Mouse (Mus musculus) brown adipose tissue, adult 24 weeks (tissue): Measurements from ENCODE around the gene Olfr577. TPM values are rescaled to one million over a fixed set of nuclear protein-coding genes. Genes with fewer than 3 reads are reported as not detected.

Experiments
- H3K27ac ChIP-seq: fragments of 200-500 bp; replicated peaks from 2 replicates; pipeline ENCODE4 v1.5.1; 2012; ENCODE audit warnings: low read depth, mild to moderate bottlenecking, low read length
- H3K4me1 ChIP-seq: fragments of 200-500 bp; 2 replicates; pipeline ENCODE4 v1.6.1; 2012; ENCODE audit warnings: low read length, mixed read lengths; ENCODE audit not compliant: control insufficient read depth, insufficient read depth, insufficient read length
- H3K4me3 ChIP-seq: fragments of 200-500 bp; 2 replicates; pipeline ENCODE4 v1.5.1; 2012; ENCODE audit warnings: low read depth, mild to moderate bottlenecking, low read length, moderate library complexity; ENCODE audit not compliant: insufficient read depth
- polyA plus RNA-seq: library from polyadenylated mRNA; stranded (reverse); fragments of >200 nt; gene quantifications from 2 replicates; pipeline ENCODE4 v1.2.4, GENCODE M21; 2012; ENCODE audit not compliant: missing spikeins, insufficient read depth, insufficient read length

Gene Olfr577
- polyA plus RNA-seq = not detected in 2 replicates

DNA sequence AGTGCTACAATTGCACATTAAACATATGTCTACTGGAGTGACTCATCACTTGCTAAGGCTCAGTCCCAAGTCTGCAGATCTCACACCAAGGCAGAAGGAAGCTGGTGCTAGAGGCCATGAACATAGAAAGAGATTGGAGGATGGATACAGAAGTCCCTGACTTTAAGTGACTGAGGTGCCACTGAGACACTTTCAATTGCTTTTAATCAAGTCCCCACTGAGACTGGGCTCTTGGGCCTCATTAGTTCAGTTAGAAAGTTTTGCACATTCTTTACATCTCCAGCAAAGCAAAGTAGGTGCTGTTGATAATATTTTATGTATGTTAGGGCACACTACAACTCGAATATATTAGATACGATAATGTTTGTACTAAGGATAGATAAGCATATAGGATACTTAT lies at the start of gene Olfr577:
Gene Olfr577 (minus strand): TSS at position 101 of the 400 bp plus-strand sequence.
- Histone ChIP-seq H3K4me3 (no peak within 1 kb of the TSS), H3K4me1 (no peaks in the 10 kb centered on the region), H3K27ac (no peak within 1 kb of the TSS)

DNA sequence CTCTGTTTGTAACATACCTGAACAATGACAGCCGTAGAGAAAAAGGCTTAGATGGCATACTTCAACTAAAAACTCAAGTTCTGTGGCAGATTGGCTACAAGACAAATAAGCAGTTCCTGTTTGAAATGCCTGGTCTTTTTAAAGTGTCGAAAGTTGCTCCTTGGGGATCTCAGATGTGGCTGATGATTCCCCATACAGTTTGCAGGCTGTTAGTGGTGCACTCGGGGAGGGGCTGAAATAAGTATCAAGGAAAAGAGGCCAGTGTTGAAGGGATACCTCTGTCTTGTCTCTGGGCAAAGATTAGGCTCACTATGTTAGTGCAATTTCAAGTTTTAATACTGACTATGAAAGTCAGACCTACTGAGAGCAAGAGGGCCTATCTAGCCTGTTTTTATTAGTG lies 13.5 kb upstream of the Olfr577 start, which contains the start of gene Olfr578:
Gene Olfr578 (minus strand): TSS at position 101 of the 400 bp plus-strand sequence.
- no peak within 1 kb of the TSS for H3K4me3 ChIP-seq
- H3K27ac ChIP-seq = no peak within 1 kb of the TSS
- H3K4me1 ChIP-seq = no peaks in the 10 kb centered on the region

DNA sequence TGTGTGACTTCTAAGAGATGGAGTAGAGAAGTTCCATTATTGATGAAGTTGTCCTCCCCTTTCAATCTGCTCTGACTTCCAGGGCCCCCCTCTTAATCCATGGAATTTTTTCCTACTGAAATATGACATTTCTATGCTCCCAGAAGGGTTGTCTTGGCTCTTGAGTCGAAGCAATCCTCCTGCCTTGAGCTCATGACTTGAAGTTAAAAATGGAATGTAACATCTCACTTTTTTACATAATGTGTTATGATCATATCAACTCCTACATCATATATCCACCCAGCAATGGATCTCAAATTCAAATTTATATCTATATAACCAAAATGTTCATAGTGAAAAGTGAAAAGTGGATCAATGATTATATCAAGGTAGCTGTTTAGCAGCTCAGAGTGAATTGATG lies 1.3 kb downstream of the Olfr577 start:
- Histone ChIP-seq H3K4me3 (no peak overlapping the region), H3K27ac (no peak overlapping the region), H3K4me1 (no peaks in the 10 kb centered on the region)

DNA sequence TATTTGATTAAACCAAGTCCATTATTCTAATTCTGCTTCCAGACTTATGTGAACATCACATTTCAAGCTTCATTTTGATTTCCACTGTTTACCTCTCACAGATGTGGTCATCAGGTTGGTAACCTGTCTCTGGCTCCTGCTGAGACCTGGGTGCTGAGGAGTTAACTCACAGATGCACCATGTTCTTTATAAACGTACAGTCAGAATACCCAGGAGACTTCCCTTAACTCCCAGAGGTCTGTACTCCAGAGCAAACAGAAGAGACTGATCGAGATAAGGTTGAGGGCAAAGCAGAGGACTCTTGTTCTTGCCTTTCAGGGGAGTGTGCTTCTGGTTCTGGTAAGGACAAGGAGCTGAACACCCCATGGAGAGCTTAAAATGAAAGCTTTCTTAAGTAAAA lies 13.4 kb downstream of the Olfr577 start, which contains the start of gene Olfr576:
Gene Olfr576 (plus strand): TSS at position 301 of the 400 bp plus-strand sequence.
- no peak within 1 kb of the TSS for H3K27ac ChIP-seq
- H3K4me3 ChIP-seq = no peak within 1 kb of the TSS
- no peaks in the 10 kb centered on the region for H3K4me1 ChIP-seq

DNA sequence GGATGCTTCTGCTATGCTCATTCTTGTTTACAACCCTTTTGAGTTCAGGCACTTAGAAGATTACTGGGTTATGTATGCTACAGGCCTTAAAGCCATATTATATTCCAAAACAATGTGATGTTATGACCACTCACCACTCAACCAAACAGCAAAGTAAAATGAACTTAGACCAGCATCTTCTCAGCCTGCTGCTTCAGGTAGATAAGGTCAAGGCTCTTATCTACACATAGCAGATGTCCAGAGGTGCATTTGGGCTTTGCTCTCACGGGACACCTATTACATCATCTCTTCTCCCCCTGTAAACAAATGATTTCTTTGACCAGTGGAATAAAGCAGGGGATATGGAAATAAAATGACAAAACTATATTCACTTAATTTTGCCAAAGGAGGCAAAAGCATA lies 17.1 kb downstream of the Olfr577 start, which contains the start of gene Olfr575:
Gene Olfr575 (minus strand): TSS at position 183 of the 400 bp plus-strand sequence.
- Histone ChIP-seq H3K4me1 (no peaks in the 10 kb centered on the region), H3K27ac (no peak within 1 kb of the TSS), H3K4me3 (no peak within 1 kb of the TSS)

DNA sequence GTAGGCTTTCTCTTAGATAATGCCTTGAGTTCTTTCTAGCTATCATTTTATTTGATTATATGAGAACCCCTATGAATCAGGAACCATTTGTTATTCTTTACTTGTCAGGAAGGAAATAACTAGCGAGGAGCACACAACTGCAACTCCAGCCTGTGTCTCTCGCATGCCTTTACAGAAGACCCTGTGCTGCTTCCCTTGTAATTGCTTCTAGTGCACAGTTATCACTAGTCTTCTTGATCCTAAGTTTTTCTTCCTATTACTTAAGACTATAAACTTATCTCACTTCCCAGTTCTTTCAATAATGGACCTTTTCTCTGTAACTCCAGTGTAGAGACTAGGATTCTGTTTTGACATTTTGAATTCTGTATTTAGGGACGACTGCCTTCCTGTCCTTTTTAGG lies 17.6 kb downstream of the Olfr577 start:
- H3K27ac ChIP-seq = no peak overlapping the region
- H3K4me1 ChIP-seq = no peaks in the 10 kb centered on the region
- no peak overlapping the region for H3K4me3 ChIP-seq

DNA sequence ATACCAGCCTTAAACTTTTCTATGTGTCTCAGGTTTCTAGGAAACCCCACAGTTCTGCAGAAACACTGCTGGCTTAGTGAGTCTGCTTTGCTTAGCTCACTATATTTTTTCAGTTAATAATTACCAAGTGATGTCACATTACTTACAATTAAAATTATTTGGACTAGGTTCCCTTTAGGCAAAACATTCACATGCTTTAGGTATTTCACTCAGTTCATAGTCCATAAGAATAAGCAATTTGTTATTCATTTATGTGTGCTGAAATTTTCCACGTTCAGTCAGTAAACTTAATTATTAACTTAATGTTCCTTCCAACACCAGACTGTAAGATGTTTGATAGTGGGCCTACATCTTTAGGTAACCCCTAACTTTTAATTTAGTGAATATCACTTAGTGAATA lies 25.0 kb downstream of the Olfr577 start:
- H3K27ac ChIP-seq = no peak overlapping the region
- no peaks in the 10 kb centered on the region for H3K4me1 ChIP-seq
- no peak overlapping the region for H3K4me3 ChIP-seq

DNA sequence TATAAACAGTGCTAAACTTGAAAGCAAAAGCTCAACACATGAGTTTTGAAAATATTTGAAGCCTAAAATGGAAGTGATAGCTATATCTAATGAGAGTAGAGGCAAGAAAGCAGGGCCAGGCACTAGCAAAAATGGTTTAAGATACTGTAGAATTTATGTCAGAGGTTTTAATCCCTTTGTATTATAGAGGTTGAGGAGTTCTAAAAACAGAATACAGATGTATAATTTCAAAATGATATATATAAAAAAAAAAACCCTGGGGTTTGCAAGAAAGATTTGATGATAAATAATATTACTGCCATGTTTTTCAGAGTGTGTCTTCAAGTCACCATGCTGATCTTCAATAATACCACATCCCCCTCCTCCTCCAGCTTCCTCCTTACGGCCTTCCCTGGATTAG lies 27.6 kb downstream of the Olfr577 start, which contains the start of gene Olfr574:
Gene Olfr574 (plus strand): TSS at position 301 of the 400 bp plus-strand sequence.
- Histone ChIP-seq H3K27ac (no peak within 1 kb of the TSS), H3K4me1 (no peaks in the 10 kb centered on the region), H3K4me3 (no peak within 1 kb of the TSS)

DNA sequence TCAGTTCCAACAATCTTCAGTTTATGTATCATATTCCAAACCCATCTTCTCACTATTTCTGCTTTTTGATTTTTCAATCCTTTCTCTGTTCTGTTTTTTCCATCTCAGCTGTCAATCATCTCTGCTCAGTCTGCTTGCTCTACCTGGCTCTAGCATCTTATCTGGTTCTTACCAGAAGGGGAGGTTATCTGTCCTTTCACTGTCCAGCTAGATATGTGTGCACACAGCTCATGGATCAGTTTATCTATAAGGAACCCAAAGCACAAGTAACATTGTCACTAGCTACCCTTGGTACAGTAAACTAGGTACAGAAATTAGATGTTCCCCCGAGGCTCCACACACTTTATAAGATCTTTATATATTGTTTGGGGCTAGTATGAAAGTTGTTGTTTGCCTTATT lies 32.3 kb downstream of the Olfr577 start:
- Histone ChIP-seq H3K4me1 (no peaks in the 10 kb centered on the region), H3K4me3 (no peak overlapping the region)

DNA sequence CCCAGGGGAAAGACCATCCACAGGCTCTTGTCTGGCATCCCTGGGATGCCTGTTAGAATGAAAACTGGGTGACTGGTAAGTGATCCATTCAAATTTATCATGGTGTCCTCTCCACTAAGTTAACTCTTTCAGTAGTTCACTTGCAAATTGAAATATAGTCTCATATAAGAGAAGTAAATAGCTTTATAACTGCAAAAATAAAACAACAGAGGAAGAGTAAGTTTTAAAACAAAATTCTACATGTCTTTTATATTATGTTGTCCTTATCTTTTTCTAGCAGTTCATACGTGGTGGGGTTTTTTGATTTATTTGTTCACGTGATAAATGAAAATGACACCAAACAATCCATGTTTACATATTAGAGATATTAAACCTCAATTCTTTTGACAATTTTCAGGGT lies 33.3 kb downstream of the Olfr577 start, which contains the start of gene Olfr573-ps1:
Gene Olfr573-ps1 (minus strand): TSS at position 101 of the 400 bp plus-strand sequence.
- Histone ChIP-seq H3K27ac (no peak within 1 kb of the TSS), H3K4me3 (no peak within 1 kb of the TSS), H3K4me1 (no peaks in the 10 kb centered on the region)

More for the DNA sequence above, 32.3 kb downstream of the Olfr577 start:
- no peak overlapping the region for H3K27ac ChIP-seq

DNA sequence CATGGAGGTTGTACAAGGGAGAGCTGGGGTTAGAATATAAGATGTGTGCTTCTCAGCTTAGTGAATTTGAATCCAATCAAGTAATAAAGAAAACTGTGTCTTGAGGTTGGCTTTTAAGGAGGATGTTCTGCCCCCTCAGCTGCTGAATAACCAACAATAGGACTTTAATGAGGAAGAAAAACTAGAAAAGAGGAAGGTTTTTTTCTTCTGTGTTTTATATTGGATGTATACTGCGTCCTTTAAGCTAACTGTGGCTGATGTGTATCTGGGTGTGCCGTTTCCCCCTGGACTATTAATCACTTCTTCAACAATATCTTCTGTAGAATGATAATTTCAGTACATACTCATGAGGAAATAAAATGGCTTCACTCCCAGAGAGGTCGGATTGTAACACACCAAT lies 48.6 kb downstream of the Olfr577 start:
- Histone ChIP-seq H3K27ac (no peak overlapping the region), H3K4me3 (no peak overlapping the region), H3K4me1 (no peaks in the 10 kb centered on the region)

DNA sequence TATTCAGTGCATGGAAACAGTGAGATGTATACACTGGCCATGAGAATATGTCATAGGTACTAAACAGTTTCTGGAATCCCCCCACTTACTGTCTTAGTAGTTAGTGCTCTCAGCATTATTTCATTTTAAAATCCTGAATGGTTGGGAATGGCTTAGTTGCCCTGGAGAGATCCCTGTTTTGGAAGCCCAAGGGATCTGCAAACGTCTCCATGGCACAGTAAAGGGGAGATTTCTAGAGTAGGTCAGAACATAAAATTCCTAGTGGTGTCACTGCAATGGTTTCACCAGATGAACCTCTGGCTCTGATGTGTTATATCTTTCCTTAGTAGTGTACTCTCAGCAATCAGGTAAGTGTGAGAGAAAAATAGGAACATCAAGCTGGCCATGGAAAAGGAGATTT lies 51.6 kb downstream of the Olfr577 start, which contains the start of gene Olfr572:
Gene Olfr572 (plus strand): TSS at position 301 of the 400 bp plus-strand sequence.
- no peak within 1 kb of the TSS for H3K4me3 ChIP-seq
- H3K27ac ChIP-seq = no peak within 1 kb of the TSS
- no peaks in the 10 kb centered on the region for H3K4me1 ChIP-seq

Other genes with a start within 250 kb of the Olfr577 start
- gene Olfr559, start 248.5 kb downstream of the Olfr577 start, polyA plus RNA-seq = not detected in 2 replicates
- gene Olfr560, start 216.6 kb downstream of the Olfr577 start, polyA plus RNA-seq = not detected in 2 replicates
- gene Olfr78, start 216.5 kb downstream of the Olfr577 start, polyA plus RNA-seq = 1.3 TPM in 1 of 2 replicates, not detected in the other
- not detected in 2 replicates for gene Olfr561, start 204.7 kb downstream of the Olfr577 start, polyA plus RNA-seq
- gene Olfr564, start 172.5 kb downstream of the Olfr577 start, polyA plus RNA-seq = not detected in 2 replicates
- gene Olfr566, start 117.2 kb downstream of the Olfr577 start, polyA plus RNA-seq = not detected in 2 replicates
- gene Olfr568, start 98.8 kb downstream of the Olfr577 start, polyA plus RNA-seq = not detected in 2 replicates
- not detected in 2 replicates for gene Olfr569, start 85.1 kb downstream of the Olfr577 start, polyA plus RNA-seq
- not detected in 2 replicates for gene Olfr570, start 81.4 kb downstream of the Olfr577 start, polyA plus RNA-seq
- gene Olfr571, start 58.4 kb downstream of the Olfr577 start, polyA plus RNA-seq = 0.28 TPM in 1 of 2 replicates, not detected in the other
- not detected in 2 replicates for gene Olfr572, start 51.5 kb downstream of the Olfr577 start, polyA plus RNA-seq
- not detected in 2 replicates for gene Olfr573-ps1, start 33.4 kb downstream of the Olfr577 start, polyA plus RNA-seq
- gene Olfr574, start 27.5 kb downstream of the Olfr577 start, polyA plus RNA-seq = not detected in 2 replicates
- not detected in 2 replicates for gene Olfr575, start 17.2 kb downstream of the Olfr577 start, polyA plus RNA-seq
- not detected in 2 replicates for gene Olfr576, start 13.3 kb downstream of the Olfr577 start, polyA plus RNA-seq
- not detected in 2 replicates for gene Olfr578, start 13.4 kb upstream of the Olfr577 start, polyA plus RNA-seq
- not detected in 2 replicates for gene Olfr582, start 62.1 kb upstream of the Olfr577 start, polyA plus RNA-seq
- gene Olfr583, start 75.4 kb upstream of the Olfr577 start, polyA plus RNA-seq = not detected in 2 replicates
- not detected in 2 replicates for gene Olfr584, start 105.9 kb upstream of the Olfr577 start, polyA plus RNA-seq
- not detected in 2 replicates for gene Olfr585, start 121.8 kb upstream of the Olfr577 start, polyA plus RNA-seq
- not detected in 2 replicates for gene Olfr586, start 149.7 kb upstream of the Olfr577 start, polyA plus RNA-seq
- not detected in 2 replicates for gene Olfr588-ps1, start 164.9 kb upstream of the Olfr577 start, polyA plus RNA-seq
- not detected in 2 replicates for gene Olfr589, start 180.4 kb upstream of the Olfr577 start, polyA plus RNA-seq
- gene Olfr591, start 202.4 kb upstream of the Olfr577 start, polyA plus RNA-seq = not detected in 2 replicates
- not detected in 2 replicates for gene Olfr592, start 208.9 kb upstream of the Olfr577 start, polyA plus RNA-seq
- not detected in 2 replicates for gene Olfr593, start 235.9 kb upstream of the Olfr577 start, polyA plus RNA-seq
- not detected in 2 replicates for gene Olfr594, start 241.1 kb upstream of the Olfr577 start, polyA plus RNA-seq